Mouse (Mus musculus) hindbrain, postnatal 0 days (tissue): ENCODE measurements at regions not wholly inside any gene's neighbourhood (a gene's known extent, or its start where the extent isn't known, plus 50 kb on each side); places are given as distances from the start of the nearest gene placed in this dataset.

Source experiments
- ATAC-seq: fragments of 200-750 bp; cut with Nextera tagmentation; 2 replicates; pipeline ENCODE4 v1.8.0; 2017; ENCODE audit warnings: mild to moderate bottlenecking, moderate TSS enrichment, moderate library complexity
- DNase-seq: peaks from one replicate; pipeline ENCODE4 v3.0.0-alpha.2; 2015; ENCODE audit warnings: low spot score
- H3K27ac ChIP-seq: fragments of 300-500 bp; sonication (generic); 2 replicates; pipeline ENCODE4 v1.5.1; 2014; ENCODE audit warnings: mild to moderate bottlenecking
- H3K27me3 ChIP-seq: fragments of 300-500 bp; sonication (generic); 2 replicates; pipeline ENCODE4 v1.6.1; 2014; ENCODE audit warnings: low read length, mixed read lengths; ENCODE audit not compliant: insufficient read depth
- H3K36me3 ChIP-seq: fragments of 300-500 bp; sonication (generic); 2 replicates; pipeline ENCODE4 v1.6.1; 2014; ENCODE audit warnings: low read length, mixed read lengths; ENCODE audit not compliant: insufficient read depth
- H3K4me1 ChIP-seq: fragments of 300-500 bp; sonication (generic); 2 replicates; pipeline ENCODE4 v1.6.1; 2014; ENCODE audit warnings: antibody characterized with exemption, low read length, mixed read lengths; ENCODE audit not compliant: insufficient read depth
- H3K4me2 ChIP-seq: fragments of 300-500 bp; sonication (generic); 2 replicates; pipeline ENCODE4 v1.6.1; 2014; ENCODE audit warnings: low read depth, mild to moderate bottlenecking, low read length, moderate library complexity, mixed read lengths
- H3K4me3 ChIP-seq: fragments of 300-500 bp; sonication (generic); 2 replicates; pipeline ENCODE4 v1.5.1; 2014; ENCODE audit warnings: low read length
- H3K9ac ChIP-seq: fragments of 300-500 bp; sonication (generic); replicated peaks from 2 replicates; pipeline ENCODE4 v1.6.1; 2014; ENCODE audit warnings: mild to moderate bottlenecking, low read length, moderate library complexity, mixed read lengths
- H3K9me3 ChIP-seq: fragments of 300-500 bp; sonication (generic); 2 replicates; pipeline ENCODE4 v1.6.1; 2016; ENCODE audit warnings: low read length, mixed read lengths
- CTCF ChIP-seq: IDR thresholded peaks from 2 replicates; pipeline ENCODE4 v1.5.1; 2016; ENCODE audit warnings: antibody characterized with exemption, control low read depth, low read depth
- WGBS: fragments of 180-500 bp; shearing (Covaris S2); extraction: QIAGEN DNeasy Blood & Tissue Kit; methylation state at CpG from one replicate; pipeline ENCODE4 v1.1.7; 2014; 5-methylcytosine and 5-hydroxymethylcytosine counted together

- H3K4me2 ChIP-seq = no peak overlapping the region
- WGBS = 96% methylated on average over 5 of the region's 5 CpGs
- H3K36me3 ChIP-seq = no peaks in the 10 kb centered on the region
- no peak for TF ChIP-seq CTCF
- H3K4me1 ChIP-seq = no peaks in the 10 kb centered on the region
- no peaks in the 10 kb centered on the region for H3K9me3 ChIP-seq
- H3K27ac ChIP-seq = no peak overlapping the region
- no peak overlapping the region for H3K9ac ChIP-seq
- DNase-seq = no peak
- no peaks in the 10 kb centered on the region for H3K27me3 ChIP-seq
- no peak overlapping the region for H3K4me3 ChIP-seq
- ATAC-seq = no peak
These were observed 87.9 kb downstream of the Zfp706 start for GRCm38 (mm10) chr15:36919704-36920103.

GRCm38 (mm10) chr15:36919209-36919608 lies 88.4 kb downstream of the Zfp706 start:
- Histone ChIP-seq H3K9ac (no peak overlapping the region), H3K9me3 (no peaks in the 10 kb centered on the region), H3K27me3 (no peaks in the 10 kb centered on the region), H3K4me2 (no peak overlapping the region), H3K36me3 (no peaks in the 10 kb centered on the region), H3K4me1 (no peaks in the 10 kb centered on the region), H3K27ac (no peak overlapping the region), H3K4me3 (no peak overlapping the region)
- TF ChIP-seq CTCF = no peak
- no peak for DNase-seq
- ATAC-seq = no peak
- 95% methylated on average over 4 of the region's 4 CpGs for WGBS

GRCm38 (mm10) chr15:36916998-36917397 lies 90.6 kb downstream of the Zfp706 start:
- no peak overlapping the region for H3K4me3 ChIP-seq
- no peaks in the 10 kb centered on the region for H3K36me3 ChIP-seq
- no peaks in the 10 kb centered on the region for H3K4me1 ChIP-seq
- ATAC-seq (no peak), DNase-seq (no peak)
- H3K4me2 ChIP-seq = no peak overlapping the region
- H3K9ac ChIP-seq = no peak overlapping the region
- H3K27ac ChIP-seq = no peak overlapping the region
- no peak for TF ChIP-seq CTCF
- H3K9me3 ChIP-seq = no peaks in the 10 kb centered on the region
- whole genome bisulfite sequencing = 72% methylated on average over 4 of the region's 4 CpGs
- no peaks in the 10 kb centered on the region for H3K27me3 ChIP-seq

- Histone ChIP-seq H3K9me3 (no peaks in the 10 kb centered on the region), H3K4me2 (no peak overlapping the region), H3K27me3 (no peaks in the 10 kb centered on the region), H3K4me1 (no peaks in the 10 kb centered on the region), H3K36me3 (no peaks in the 10 kb centered on the region), H3K9ac (no peak overlapping the region), H3K4me3 (no peak overlapping the region), H3K27ac (no peak overlapping the region)
- 84% methylated on average over 11 of the region's 11 CpGs for WGBS
- TF ChIP-seq CTCF = no peak
- DNase-seq = no peak
- ATAC-seq = no peak
These were observed 93.1 kb downstream of the Zfp706 start for GRCm38 (mm10) chr15:36914239-36915100.

- Histone ChIP-seq H3K4me3 (no peak overlapping the region), H3K9me3 (no peaks in the 10 kb centered on the region), H3K36me3 (no peaks in the 10 kb centered on the region), H3K4me1 (no peaks in the 10 kb centered on the region), H3K27ac (no peak overlapping the region), H3K9ac (no peak overlapping the region), H3K27me3 (no peaks in the 10 kb centered on the region), H3K4me2 (no peak overlapping the region)
- WGBS = 91% methylated on average over 7 of the region's 7 CpGs
- TF ChIP-seq CTCF = no peak
- ATAC-seq (no peak), DNase-seq (no peak)
These were observed 94.3 kb downstream of the Zfp706 start for GRCm38 (mm10) chr15:36913308-36913707.

GRCm38 (mm10) chr15:36910272-36910671 lies 97.3 kb downstream of the Zfp706 start:
- WGBS = 72% methylated on average over 2 of the region's 2 CpGs
- Histone ChIP-seq H3K27me3 (no peaks in the 10 kb centered on the region), H3K27ac (no peak overlapping the region), H3K4me3 (no peak overlapping the region), H3K4me2 (no peak overlapping the region), H3K4me1 (no peaks in the 10 kb centered on the region), H3K9me3 (no peaks in the 10 kb centered on the region), H3K9ac (no peak overlapping the region), H3K36me3 (no peaks in the 10 kb centered on the region)
- DNase-seq (no peak), ATAC-seq (no peak)
- TF ChIP-seq CTCF = no peak

GRCm38 (mm10) chr15:36909494-36909893 lies 98.1 kb downstream of the Zfp706 start:
- Histone ChIP-seq H3K4me2 (no peak overlapping the region), H3K9me3 (no peaks in the 10 kb centered on the region), H3K9ac (no peak overlapping the region), H3K27me3 (no peaks in the 10 kb centered on the region), H3K36me3 (no peaks in the 10 kb centered on the region), H3K27ac (no peak overlapping the region), H3K4me3 (no peak overlapping the region), H3K4me1 (no peaks in the 10 kb centered on the region)
- no peak for DNase-seq
- no peak for ATAC-seq
- 81% methylated on average over 3 of the region's 3 CpGs for WGBS
- no peak for TF ChIP-seq CTCF
